Mouse (Mus musculus) midbrain, embryonic 16.5 days (tissue): ENCODE results near the gene Madcam1. TPM values are rescaled to one million over a fixed set of nuclear protein-coding genes. Genes with fewer than 3 reads are reported as not detected.

Experiments
- ATAC-seq: fragments of 200-750 bp; cut with Nextera tagmentation; 2 replicates; pipeline ENCODE4 v1.8.0; 2017; ENCODE audit warnings: moderate TSS enrichment
- H3K27ac ChIP-seq: fragments of 300-500 bp; sonication (generic); 2 replicates; pipeline ENCODE4 v1.5.1; 2014; ENCODE audit warnings: mild to moderate bottlenecking, low read length, mixed read lengths
- H3K27me3 ChIP-seq: fragments of 300-500 bp; sonication (generic); 2 replicates; pipeline ENCODE4 v1.6.1; 2014; ENCODE audit warnings: low read depth, low read length, mixed read lengths; ENCODE audit not compliant: control insufficient read depth, insufficient read depth
- H3K36me3 ChIP-seq: fragments of 300-500 bp; sonication (generic); 2 replicates; pipeline ENCODE4 v1.6.1; 2014; ENCODE audit warnings: mild to moderate bottlenecking, low read length, moderate library complexity, mixed read lengths; ENCODE audit not compliant: control insufficient read depth, insufficient read depth
- H3K4me1 ChIP-seq: fragments of 300-500 bp; sonication (generic); 2 replicates; pipeline ENCODE4 v1.6.1; 2014; ENCODE audit warnings: mild to moderate bottlenecking, low read length, mixed read lengths; ENCODE audit not compliant: control insufficient read depth, insufficient read depth
- H3K4me2 ChIP-seq: fragments of 300-500 bp; sonication (generic); 2 replicates; pipeline ENCODE4 v1.6.1; 2014; ENCODE audit warnings: mild to moderate bottlenecking, low read length, mixed read lengths
- H3K4me3 ChIP-seq: fragments of 300-500 bp; sonication (generic); 2 replicates; pipeline ENCODE4 v1.5.1; 2014; ENCODE audit warnings: low read depth, mild to moderate bottlenecking, low read length, moderate library complexity, mixed read lengths
- H3K9ac ChIP-seq: fragments of 300-500 bp; sonication (generic); 2 replicates; pipeline ENCODE4 v1.6.1; 2014; ENCODE audit warnings: low read depth, low read length, mixed read lengths
- H3K9me3 ChIP-seq: fragments of 300-500 bp; sonication (generic); replicated peaks from 2 replicates; pipeline ENCODE4 v1.6.1; 2014; ENCODE audit warnings: mild to moderate bottlenecking, low read length, mixed read lengths; ENCODE audit not compliant: control insufficient read depth, poor library complexity, severe bottlenecking
- WGBS: fragments of 180-500 bp; shearing (Covaris S2); extraction: QIAGEN DNeasy Blood & Tissue Kit; methylation state at CpG from one replicate; pipeline ENCODE4 v1.1.7; 2014; 5-methylcytosine and 5-hydroxymethylcytosine counted together
- polyA plus RNA-seq: library from polyadenylated mRNA; unstranded; fragments of >200 nt; fragmentation: Nextera tagmentation; extraction: Ambion mirVana; gene quantifications from 2 replicates; pipeline ENCODE4 v1.2.1, GENCODE M21; 2015

Gene Madcam1
- polyA plus RNA-seq, 1 experiment from 2014 or later: 0.69 TPM

DNA sequence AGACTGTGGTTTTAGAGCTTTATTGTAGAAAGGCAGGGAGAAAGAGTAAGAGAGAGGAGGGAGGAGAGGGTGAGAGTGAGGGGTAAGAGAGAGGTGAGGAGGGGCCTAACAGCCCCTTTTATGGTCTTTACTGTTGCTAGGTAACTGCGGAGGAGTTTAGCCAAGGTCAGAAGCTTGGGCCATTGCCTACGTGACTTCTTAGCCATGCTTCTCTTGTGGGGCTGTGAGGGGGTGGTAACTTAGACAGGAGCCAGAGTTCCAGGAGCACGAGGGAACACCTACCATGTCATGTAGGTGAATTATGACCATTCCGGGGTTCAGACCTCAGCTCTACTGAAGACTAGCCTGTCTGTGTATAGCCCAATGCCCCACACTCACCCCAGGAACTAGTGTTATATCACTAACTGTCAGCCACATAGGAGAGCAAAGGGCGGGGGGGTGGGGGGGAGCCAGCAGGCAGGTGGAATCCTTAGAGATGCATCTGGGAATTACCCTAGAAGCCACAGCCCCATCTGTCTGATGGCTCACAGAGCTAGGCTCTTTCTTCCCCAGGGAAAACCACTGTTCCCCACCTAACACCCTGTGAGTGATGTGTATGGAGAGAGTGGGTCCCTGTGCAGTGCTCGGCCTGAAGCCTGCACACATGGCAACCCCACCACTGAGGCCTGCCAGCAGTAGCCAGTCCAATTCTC, 7.2 kb downstream of the Madcam1 start:
- ATAC-seq: no peak
- Histone ChIP-seq H3K9ac (no peak overlapping the region), H3K27me3 (no peaks in the 10 kb centered on the region), H3K4me3 (no peak overlapping the region), H3K4me1 (peaks cover 20% of the 10 kb centered on the region), H3K4me2 (no peak overlapping the region; the same call in 1 of the 2 replicates), H3K27ac (no peak overlapping the region), H3K9me3 (no peaks in the 10 kb centered on the region), H3K36me3 (peaks cover 7% of the 10 kb centered on the region)
- WGBS: 72% methylated on average over 6 of the region's 6 CpGs

DNA sequence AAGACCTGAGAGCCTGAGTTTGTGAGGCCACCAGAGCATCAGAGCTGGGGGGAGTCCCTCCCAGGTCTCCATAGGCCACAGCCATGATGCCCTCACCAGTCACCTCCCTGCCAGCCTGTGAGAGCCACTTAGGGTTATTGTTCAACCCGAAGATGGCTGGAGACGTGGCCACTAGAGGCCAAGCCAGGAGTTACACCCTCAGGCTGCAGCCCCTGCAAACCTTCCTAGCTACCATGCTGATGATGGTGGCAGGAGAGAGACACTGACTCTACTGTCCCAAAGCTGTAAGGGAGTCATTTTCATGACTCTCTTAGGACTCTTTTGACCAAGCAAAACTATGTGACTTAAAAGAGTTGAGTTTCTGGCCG, 7.7 kb downstream of the Madcam1 start:
- Histone ChIP-seq H3K27me3 (no peaks in the 10 kb centered on the region), H3K27ac (no peak overlapping the region), H3K4me3 (no peak overlapping the region), H3K4me1 (peaks cover 20% of the 10 kb centered on the region), H3K4me2 (no peak overlapping the region), H3K36me3 (peaks cover 7% of the 10 kb centered on the region), H3K9ac (no peak overlapping the region), H3K9me3 (no peaks in the 10 kb centered on the region)
- ATAC-seq: no peak
- 58% methylated on average over 3 of the region's 3 CpGs for WGBS

DNA sequence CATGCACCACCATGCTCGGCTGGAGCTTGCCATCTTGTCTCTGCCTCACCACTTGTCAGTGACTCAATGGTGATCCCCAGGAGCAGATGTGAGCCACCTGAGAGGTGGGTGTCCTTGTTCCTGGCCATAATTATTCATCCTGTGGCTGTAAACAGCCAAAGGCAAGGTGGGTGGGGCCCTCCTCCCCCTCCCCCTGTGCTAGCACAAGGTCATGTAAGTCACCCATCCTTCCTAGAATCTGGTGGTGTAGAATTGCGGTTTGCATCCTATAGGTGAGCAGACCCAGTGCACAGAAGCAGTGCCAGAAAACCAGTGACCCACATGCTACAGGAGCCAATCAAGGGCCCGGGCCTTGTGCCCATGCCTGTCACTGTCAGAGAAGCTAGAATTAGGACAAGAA, 8.7 kb downstream of the Madcam1 start:
- Histone ChIP-seq H3K9me3 (no peaks in the 10 kb centered on the region), H3K27ac (no peak overlapping the region), H3K4me3 (no peak overlapping the region), H3K4me2 (no peak overlapping the region), H3K9ac (no peak overlapping the region), H3K4me1 (peaks cover 16% of the 10 kb centered on the region), H3K36me3 (peaks cover 7% of the 10 kb centered on the region), H3K27me3 (no peaks in the 10 kb centered on the region)
- no peak for ATAC-seq
- 86% methylated on average over 3 of the region's 3 CpGs for WGBS

DNA sequence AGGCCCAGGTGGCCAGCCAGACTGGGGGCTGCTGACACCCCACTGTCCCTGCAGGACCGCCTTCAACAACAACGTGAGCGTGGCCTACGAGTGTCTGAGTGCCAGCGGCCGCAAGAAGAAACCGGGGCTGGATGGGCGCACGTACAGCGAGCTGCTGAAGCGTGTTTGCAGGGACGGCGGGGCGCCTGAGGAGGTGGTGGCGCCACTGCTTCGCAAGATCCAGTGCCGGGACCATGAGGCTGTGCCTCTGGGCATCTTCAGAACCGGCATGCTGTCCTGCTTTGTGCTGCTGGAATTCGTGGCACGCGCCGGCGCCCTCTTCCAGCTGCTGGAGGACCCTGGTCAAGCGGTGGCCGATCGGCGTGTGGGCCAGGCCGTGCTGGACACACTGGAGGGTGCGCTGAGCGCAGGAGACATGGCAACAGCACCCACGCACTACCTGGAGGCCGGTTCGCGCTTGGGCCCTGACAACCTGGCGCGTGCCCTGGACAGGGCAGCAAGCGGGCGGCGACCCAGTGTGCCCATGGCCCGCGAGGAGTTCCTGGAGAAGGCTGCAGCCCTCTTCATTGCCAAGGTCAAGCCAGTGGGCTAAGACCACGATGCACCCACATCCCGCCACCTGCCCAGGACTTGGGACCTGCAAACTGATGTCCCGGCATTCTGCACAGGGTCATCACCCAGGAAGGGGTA, 11.1 kb downstream of the Madcam1 start:
- Histone ChIP-seq H3K4me2 (no peak overlapping the region), H3K36me3 (peaks cover 7% of the 10 kb centered on the region), H3K9me3 (no peaks in the 10 kb centered on the region), H3K4me3 (no peak overlapping the region), H3K9ac (no peak overlapping the region), H3K27ac (no peak overlapping the region), H3K27me3 (no peaks in the 10 kb centered on the region), H3K4me1 (peaks cover 8% of the 10 kb centered on the region)
- WGBS: 58% methylated on average over 44 of the region's 44 CpGs
- no peak for ATAC-seq

DNA sequence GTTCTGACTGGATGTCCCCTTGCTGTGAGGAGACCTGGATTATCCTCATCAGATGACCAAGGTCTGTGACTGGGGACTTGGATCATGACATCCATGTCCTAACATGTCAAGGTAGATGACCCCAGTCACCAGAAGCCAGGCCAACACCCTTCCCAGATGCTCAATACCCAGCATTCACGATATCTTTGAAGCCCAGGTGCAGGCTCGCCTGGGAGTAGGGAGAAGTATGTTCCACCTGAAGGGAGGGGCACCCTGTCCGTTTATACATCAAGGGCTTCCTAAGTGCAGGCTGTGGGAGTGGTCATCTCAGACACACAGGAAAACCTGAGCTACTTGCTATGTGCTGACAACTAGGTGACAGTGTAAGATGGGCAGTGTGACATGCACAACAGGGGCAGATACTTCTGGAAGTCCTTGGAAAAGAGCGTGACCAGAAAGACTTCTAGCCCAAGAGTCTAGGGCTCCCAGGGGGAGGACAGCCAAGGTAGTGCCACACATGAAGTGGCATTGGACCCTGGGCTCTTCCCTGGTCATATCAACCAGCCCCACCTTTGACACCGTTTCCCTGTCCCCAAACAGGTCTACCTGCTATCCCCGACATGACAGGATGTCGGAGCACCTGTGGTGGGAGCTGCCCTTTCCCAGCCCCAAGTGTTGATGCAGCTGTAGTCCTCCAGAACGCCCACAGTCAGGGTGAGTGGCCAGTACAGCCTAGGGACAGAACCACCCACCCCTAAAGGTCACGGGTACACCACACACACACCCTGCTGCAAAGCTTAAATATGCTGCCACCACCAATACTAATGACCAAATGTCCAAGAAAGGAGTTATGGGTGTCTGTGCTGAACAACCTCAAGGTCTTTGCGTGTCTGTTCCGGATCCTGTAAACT, 16.5 kb downstream of the Madcam1 start:
- H3K4me1 ChIP-seq: peaks cover 18% of the 10 kb centered on the region
- peaks cover 7% of the 10 kb centered on the region for H3K36me3 ChIP-seq
- H3K27me3 ChIP-seq: no peaks in the 10 kb centered on the region
- H3K4me3 ChIP-seq: peak overlapping the region; percentile 81
- H3K9ac ChIP-seq: peak overlapping the region; percentile 70
- 46% methylated on average over 11 of the region's 11 CpGs for WGBS
- no peaks in the 10 kb centered on the region for H3K9me3 ChIP-seq
- ATAC-seq: peak; percentile 41
- peak overlapping the region; percentile 90 for H3K27ac ChIP-seq
- H3K4me2 ChIP-seq: peak overlapping the region; percentile 66

DNA sequence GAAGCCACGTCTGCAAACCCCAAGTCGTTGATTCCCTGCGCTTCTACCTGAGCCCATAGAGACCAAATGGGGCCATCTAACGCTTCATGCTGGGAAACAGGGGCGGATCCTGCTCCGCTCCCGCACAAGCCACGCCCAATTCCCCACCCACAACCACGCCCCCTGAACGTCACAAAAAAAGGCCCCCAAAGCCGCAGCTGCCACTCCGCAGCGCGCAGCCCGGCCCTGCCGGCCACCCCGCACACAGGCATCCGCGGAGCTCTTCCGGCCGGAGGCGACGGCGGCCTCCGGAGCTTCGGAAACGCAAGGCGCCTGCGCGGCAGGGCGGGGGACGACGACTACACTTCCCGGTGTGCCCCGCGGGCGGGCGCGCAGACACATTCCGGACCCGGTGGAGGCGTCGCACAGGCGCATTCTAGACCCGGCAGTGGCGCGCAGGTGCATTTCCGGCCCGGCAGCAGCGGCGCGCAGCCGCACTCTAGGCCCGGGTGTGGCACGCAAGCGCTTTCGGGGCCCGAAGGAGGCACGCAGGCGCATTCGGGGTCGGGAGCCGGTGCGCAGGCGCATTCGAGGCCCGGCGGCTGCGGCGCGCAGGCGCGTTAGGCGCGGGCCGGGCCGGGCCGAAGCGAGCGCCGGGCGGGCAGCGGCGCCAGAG, 17.4 kb downstream of the Madcam1 start, which contains the start of gene Cdc34:
TSS of gene Cdc34 (plus strand) at position 605 of the 655 bp plus-strand sequence.
- peaks cover 18% of the 10 kb centered on the region for H3K4me1 ChIP-seq
- H3K27me3 ChIP-seq: no peaks in the 10 kb centered on the region
- under 1% methylated on average over 67 of the region's 84 CpGs for WGBS
- peak within 1 kb of the TSS; percentile 78 for H3K9ac ChIP-seq
- ATAC-seq: peak; percentile 95
- H3K9me3 ChIP-seq: no peaks in the 10 kb centered on the region
- H3K4me2 ChIP-seq: peak within 1 kb of the TSS; percentile 96
- H3K4me3 ChIP-seq: peak within 1 kb of the TSS; percentile 81
- H3K27ac ChIP-seq: peak within 1 kb of the TSS; percentile 90
- peaks cover 12% of the 10 kb centered on the region for H3K36me3 ChIP-seq

DNA sequence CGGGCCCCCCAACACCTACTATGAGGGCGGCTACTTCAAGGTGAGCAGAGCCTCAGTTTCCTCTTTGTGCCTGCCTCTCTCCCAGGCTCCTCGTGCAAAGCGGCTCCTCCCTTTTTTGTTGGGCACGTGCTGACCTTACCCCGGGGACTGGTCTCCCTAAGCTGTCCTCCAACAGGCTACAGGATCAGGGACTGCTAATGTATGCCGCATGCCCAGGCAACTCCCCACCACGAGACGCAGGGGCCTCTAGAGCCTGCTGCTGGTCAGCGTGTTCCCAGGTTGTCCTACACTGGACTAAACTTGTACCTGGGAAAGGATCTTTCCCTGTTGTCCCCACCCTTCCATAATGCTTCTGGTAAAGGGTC, 18.2 kb downstream of the Madcam1 start:
- Histone ChIP-seq H3K9ac (peak overlapping the region; percentile 78), H3K4me3 (peak overlapping the region; percentile 81), H3K9me3 (no peaks in the 10 kb centered on the region), H3K4me1 (peaks cover 18% of the 10 kb centered on the region), H3K27ac (peak overlapping the region; percentile 71; the same call in 1 of the 2 replicates), H3K27me3 (no peaks in the 10 kb centered on the region), H3K36me3 (peaks cover 14% of the 10 kb centered on the region), H3K4me2 (peak overlapping the region; percentile 96)
- peak; percentile 6 for ATAC-seq
- 2% methylated on average over 10 of the region's 10 CpGs for WGBS

DNA sequence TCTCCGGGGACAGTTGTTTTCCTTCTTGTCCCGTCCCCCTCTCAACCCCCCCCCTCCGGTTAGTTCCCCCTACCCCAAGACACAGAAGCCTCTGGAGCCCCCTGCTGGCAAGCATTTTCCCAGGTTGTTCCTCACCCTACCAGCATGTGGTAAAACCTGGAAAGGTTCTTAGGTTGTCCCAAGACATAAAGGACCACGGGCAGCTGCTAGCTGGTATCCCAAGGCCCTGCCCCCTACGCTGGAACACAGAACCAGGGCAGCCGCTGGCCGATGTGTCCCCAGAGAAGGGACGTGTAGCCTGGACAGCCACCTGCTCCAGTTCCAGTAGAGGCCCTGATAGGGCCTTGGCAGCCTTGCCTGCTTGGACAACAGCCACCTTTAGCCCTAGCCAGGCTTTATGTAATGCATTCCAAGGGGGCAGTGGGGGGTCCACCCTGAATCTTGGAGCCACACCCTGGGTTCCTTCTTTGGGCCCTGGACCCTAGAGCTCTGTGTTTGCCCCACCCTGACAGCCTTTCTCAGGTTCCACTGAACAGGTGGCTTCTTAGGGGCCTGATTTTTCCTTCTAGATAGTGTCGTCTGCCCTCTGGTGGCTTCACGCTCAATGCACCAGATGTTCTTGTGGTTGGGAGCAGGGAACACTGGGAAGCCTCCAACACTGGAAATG, 18.7 kb downstream of the Madcam1 start:
- peaks cover 18% of the 10 kb centered on the region for H3K36me3 ChIP-seq
- H3K9ac ChIP-seq: peak overlapping the region; percentile 78
- ATAC-seq: no peak
- H3K27ac ChIP-seq: peak overlapping the region; percentile 50
- H3K9me3 ChIP-seq: no peaks in the 10 kb centered on the region
- H3K27me3 ChIP-seq: no peaks in the 10 kb centered on the region
- H3K4me2 ChIP-seq: peak overlapping the region; percentile 96
- 8% methylated on average over 10 of the region's 10 CpGs for WGBS
- H3K4me1 ChIP-seq: peaks cover 18% of the 10 kb centered on the region
- peak overlapping the region; percentile 81 for H3K4me3 ChIP-seq
